Mouse (Mus musculus) c-Kit-positive CD71-positive TER-119-negative erythroid progenitor cells, embryonic 14.5 days (primary cell): ENCODE results near the gene Manf.

ENCODE experiments used
- DNase-seq: peaks from one replicate; pipeline ENCODE4 v3.0.0-alpha.2; 2013; ENCODE audit warnings: low read depth

Manf gene

GRCm38 (mm10) chr9:106891829-106892551 lies at the start of gene Manf:
Gene Manf (minus strand): TSS chr9:106891979.
- peak; percentile 96 for DNase-seq

GRCm38 (mm10) chr9:106934998-106935397 lies 43.2 kb upstream of the Manf start:
- no peak for DNase-seq

- DNase-seq, result no peak
Observed at GRCm38 (mm10) chr9:106914878-106915277, 23.1 kb upstream of the Manf start.

- DNase-seq, result no peak
Observed at GRCm38 (mm10) chr9:106913759-106914158, 22.0 kb upstream of the Manf start.

- no peak for DNase-seq
Observed at GRCm38 (mm10) chr9:106911624-106912023, 19.8 kb upstream of the Manf start.

- no peak for DNase-seq
Observed at GRCm38 (mm10) chr9:106908715-106909114, 16.9 kb upstream of the Manf start.

- DNase-seq, result no peak
Observed at GRCm38 (mm10) chr9:106908174-106908573, 16.4 kb upstream of the Manf start.

GRCm38 (mm10) chr9:106906597-106906996 lies 14.8 kb upstream of the Manf start:
- no peak for DNase-seq

- DNase-seq, result no peak
Observed at GRCm38 (mm10) chr9:106903791-106904134, 12.0 kb upstream of the Manf start.

- no peak for DNase-seq
Observed at GRCm38 (mm10) chr9:106903099-106903790, 11.5 kb upstream of the Manf start.

- no peak for DNase-seq
Observed at GRCm38 (mm10) chr9:106901596-106901995, 9.8 kb upstream of the Manf start.

- no peak for DNase-seq
Observed at GRCm38 (mm10) chr9:106898901-106899300, 7.1 kb upstream of the Manf start.

- DNase-seq, result no peak
Observed at GRCm38 (mm10) chr9:106893327-106893726, 1.5 kb upstream of the Manf start.

GRCm38 (mm10) chr9:106892552-106892875 lies 735 bp upstream of the Manf start:
- no peak for DNase-seq

- DNase-seq, result no peak
Observed at GRCm38 (mm10) chr9:106891341-106891741, 438 bp downstream of the Manf start.

- DNase-seq, result no peak
Observed at GRCm38 (mm10) chr9:106890496-106891240, 1.1 kb downstream of the Manf start.

- DNase-seq, result no peak
Observed at GRCm38 (mm10) chr9:106889321-106889720, 2.5 kb downstream of the Manf start.

GRCm38 (mm10) chr9:106888346-106888745 lies 3.4 kb downstream of the Manf start:
- DNase-seq, result no peak

- DNase-seq, result peak; percentile 95
Observed at GRCm38 (mm10) chr9:106886828-106887702, 4.7 kb downstream of the Manf start, which contains the start of gene Rbm15b. Gene Rbm15b (minus strand): TSS chr9:106887428.

GRCm38 (mm10) chr9:106885901-106886731 lies 5.7 kb downstream of the Manf start:
- DNase-seq, result no peak
